Mouse (Mus musculus) ovary, postnatal 10 days (tissue): ENCODE measurements around the gene Scamp5.

ENCODE experiments used
- DNase-seq: peaks from one replicate; pipeline ENCODE4 v3.0.0; 2022; ENCODE audit warnings: low spot score

Scamp5 gene

DNA sequence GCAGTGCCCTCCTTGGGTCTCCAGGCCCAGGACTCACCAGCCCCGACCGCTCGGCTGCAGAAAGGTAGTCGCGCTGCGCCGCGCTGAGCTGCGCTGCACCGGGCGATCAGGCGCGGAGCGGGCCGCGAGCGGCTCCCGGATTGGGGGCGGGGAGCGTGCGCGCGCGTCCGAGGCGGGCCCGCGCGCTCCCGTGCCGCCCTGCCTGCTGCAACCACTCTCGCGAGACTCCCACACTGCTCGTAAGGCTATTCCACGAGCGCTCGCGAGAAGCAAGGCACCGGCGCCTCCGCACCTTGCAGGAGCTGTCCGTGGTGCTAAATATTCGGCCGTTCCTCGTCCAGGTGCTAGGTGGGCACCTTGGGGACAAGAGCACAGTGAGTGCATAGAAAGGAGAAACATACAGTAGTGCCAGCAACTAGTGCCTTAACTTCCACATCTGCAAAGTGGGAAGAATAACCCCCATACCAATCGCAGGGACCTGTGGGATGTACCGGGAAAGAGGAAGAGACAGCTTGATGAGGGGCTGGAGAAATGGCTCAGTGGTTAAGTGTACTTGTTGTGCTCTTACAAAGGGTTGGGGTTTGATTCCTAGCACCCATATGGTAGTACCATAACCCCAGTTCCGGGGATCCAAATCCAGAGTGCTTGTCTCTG is at the start of gene Scamp5:
Gene Scamp5 (minus strand): TSS at position 165 of the 654 bp plus-strand sequence.
- DNase-seq, result peak; percentile 60

DNA sequence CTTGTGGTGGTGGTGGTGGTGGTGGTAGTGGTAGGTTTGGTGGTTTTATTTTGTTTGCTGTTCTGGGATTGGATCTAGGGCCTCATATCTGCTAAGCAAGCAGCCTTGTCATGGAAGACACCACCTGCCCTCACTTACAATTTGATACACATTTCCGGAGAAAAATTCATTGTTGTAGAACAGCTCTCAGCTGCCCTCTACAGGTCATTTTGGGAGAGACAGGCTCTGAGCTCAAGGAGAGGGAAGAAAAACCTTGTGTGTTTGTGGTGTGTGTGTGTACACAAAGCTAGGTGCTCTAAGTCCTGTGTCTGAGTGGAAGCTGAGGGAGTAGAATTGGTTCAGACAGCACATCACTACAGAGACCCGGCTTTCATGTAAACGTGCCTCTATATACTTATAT is 49.3 kb upstream of the Scamp5 start:
- DNase-seq, result no peak

DNA sequence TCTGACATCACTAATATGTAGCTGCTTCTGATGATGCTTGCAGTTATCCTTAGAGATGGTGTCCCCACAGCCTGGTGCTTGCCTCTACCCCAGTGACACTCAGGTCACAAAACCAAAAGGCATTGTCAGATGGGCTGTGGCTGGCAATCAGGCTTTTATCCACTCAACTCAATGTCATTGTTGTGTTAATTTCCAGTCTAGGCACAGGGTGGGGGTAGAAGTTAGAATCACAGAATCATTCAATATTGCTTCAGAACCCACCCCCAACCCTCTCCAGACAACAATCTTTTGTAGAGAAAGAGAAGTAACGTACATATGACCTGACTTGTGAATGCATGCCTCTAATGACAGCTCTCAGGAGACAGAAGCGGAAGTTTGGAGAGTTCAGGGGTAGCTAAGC is 42.7 kb upstream of the Scamp5 start:
- DNase-seq, result no peak

DNA sequence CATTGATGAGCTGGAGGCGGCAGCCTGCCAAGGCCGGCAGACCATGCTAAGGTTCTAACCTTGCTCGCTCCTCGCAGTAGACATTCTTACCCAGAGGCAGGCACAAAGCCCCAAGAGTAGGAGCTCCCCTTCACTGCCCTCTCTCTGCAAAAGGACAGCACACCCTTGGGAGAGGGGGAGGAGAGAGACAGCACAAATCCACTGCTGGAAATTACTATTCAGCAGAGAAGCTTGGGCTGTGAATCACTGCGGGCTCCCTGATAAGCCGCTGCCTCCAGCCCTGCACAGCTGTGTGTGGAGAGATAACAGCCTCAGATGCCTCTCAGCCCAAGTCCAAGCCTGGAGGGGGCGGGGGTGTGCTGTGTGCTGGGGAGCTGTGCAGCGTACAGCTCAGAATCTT is 37.8 kb upstream of the Scamp5 start:
- no peak for DNase-seq

DNA sequence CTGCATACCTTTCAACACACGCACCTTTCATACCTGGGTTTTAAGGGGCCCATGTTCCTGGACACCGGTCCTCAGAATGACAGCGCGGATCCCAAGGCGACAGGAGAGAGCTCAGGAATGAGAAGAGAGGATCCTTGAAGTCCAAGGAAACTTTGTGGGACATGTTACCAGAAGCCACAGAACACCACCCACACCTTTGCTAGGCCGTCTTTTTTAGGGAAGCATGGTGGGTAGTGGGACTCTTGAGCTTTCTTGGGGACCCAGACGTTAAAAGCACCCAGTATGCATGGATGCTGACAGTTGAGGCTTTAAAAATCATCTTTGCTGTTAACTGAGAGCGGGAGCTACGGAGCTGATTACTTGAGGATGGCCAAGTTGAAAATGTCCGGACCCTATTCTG is 37.0 kb upstream of the Scamp5 start:
- no peak for DNase-seq

DNA sequence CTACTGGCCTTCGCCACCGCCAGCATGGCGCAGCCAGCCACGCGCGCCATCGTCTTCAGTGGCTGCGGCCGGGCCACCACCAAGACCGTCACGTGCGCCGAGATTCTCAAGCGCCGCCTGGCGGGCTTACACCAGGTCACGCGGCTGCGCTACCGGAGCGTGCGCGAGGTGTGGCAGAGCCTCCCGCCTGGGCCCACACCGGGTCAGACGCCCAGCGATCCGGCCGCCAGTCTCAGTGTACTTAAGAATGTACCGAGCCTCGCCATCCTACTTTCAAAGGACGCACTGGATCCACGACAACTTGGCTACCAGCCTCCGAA is 36.5 kb upstream of the Scamp5 start:
- peak; percentile 33 for DNase-seq

DNA sequence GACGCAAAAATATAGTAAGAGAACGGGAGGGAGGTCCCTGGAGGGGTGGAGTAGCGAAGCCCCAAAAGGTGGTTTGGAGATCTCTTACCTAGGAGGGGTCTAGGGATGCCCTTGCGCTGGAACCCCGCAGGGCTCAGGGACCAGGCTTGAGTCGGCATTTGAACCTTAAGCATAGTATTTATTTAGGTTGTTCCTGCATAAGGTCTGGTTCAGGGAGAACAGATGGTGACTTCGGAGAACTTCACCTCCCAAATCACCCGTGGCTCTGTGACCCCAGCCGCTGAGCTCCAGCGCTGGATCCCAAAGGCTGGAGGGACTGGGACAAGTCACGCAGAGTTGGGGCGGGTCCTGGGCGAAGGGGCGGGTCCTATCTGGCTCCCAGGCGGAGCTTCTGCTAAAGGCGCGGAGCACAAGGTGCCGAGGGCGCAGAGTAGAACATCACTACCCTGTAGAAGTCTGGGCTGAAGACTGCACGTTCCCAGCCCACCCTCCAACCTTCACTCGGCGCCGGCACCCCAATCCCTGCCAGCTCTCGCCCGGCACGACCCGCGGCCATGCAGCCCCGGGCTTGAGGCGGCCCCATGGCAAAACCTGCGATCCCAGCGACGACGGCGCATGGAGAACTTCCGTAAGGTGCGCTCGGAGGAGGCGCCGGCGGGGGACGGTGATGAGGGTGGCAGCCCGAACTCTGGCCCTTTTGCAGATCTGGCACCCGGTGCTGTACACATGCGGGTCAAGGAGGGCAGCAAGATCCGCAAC is 35.9 kb upstream of the Scamp5 start, which contains the start of gene Rpp25:
Gene Rpp25 (plus strand): TSS at position 405 of the 759 bp plus-strand sequence.
- no peak for DNase-seq

DNA sequence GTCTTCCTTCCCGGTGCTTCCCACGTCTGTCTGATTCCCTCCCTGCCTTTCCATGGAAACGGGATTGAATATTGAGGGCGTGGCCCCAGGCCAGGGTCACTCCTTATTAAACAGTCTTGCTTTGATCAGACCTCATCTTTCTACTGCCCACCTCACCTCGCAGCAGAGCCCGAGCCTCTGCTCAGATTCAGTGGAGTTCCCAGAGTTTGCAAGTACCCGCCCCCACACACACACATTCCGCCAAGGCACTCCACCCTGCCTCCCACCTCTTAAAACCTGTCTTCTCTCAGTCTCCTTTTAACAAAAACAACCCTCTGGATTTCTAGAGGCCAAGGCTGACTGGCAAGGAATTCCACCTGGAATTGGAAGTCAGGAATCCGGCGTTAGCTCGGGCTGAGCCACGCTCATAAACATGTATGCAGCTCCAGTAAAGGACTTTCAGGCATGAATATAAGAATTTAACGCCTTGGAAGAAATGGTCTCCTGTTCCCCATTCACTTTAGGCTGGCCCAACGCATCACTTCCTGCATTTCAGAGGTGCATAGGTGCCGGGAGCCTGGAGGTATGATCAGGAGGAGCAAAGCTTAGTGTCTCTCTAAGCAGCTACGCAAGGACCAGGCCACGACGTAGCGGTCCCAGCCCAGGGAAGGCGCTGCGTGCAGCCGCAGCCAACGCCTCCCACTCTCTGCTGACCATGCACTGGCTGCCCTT is 35.2 kb upstream of the Scamp5 start:
- DNase-seq, result no peak

DNA sequence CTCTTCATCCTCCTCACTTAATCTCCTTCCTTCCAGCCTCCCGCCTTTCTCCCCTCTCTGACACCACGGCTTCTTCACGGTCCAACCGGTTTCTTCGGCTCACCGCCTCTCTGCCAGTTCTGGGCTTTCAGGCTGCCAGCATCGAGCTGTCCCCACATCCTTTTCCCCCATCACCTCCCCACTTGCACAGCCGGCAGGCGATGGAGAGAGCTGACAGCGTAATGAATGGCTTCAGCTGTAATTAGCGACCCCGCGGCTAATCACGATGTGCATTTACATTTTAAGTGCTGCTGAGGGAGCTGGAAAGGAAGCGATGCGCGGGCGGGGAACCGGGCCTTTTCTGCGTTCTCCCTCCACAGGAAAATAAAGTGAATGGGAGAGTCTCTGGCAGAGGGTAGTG is 34.0 kb upstream of the Scamp5 start:
- DNase-seq, result no peak

DNA sequence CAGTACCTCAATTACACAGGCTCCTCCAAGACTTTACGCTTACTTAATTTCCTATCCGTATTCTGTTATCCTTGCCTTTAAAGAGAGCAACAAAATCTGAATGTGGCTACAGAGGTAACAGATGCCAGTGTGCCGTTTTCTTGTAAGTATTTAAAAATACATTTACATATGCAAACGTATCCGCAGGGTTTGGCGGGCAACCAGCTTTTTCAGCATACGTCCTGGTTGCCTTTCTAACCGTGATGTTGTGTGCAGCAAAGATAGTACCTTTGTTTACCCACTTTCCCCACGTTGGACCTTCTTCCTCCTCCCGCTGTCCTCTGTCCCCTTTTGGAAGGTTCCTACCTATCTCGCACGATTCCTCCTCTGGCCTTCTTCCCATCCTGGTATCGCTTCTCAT is 33.6 kb upstream of the Scamp5 start:
- no peak for DNase-seq

DNA sequence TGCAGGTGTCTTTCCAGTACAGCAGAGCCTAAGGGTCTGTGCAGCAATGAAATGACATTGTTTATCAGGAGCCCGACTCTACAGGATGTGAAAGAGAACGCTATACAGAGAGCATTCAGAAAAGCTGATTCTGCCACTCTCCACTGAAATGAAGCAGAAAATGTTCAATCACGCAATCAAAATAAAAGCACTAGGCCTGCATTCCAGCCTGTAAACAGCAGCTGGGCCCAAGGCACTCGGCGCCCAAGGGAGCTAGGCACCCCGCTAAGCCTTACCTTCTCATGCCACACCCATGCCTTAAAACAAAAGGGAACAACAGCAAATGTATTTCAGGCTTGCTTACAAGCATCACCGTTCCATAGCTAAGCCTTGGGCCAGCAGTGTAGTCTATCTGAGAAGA is 30.7 kb upstream of the Scamp5 start:
- no peak for DNase-seq

DNA sequence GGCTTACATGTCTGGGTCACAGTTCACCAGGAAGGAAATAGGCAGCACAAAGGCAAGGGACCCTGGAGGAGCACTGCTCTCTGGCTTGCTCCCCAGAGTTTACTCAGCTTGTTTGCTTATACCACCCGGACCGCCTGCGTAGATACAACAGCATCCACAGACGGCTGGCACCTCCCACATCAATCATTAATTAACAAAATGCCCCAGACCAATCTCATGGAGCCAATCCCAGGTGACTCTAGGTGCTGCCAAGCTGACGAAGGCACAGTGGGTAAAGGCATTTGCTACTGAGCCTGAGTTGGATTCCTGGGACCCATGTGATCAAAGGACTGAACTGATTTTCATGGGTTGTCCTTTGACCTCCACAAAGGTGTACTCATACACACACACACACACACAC is 29.4 kb upstream of the Scamp5 start:
- no peak for DNase-seq

DNA sequence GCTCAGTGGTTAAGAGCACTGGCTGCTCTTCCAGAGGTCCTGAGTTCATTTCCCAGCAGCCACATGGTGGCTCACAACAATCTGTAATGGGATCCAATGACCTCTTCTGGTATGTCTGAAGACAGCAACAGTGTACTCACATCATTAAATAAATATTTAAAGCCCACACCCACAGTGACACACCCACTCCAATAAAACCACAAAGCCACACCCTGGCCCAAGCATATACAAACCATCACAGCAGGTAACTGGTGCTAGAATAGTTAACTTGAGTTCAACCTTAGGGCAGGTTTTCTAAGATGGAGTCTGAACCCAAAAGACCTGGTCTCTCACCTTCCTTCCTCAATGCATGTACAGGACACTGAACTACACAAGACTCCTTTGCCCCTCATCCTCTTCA is 27.1 kb upstream of the Scamp5 start:
- DNase-seq, result no peak

DNA sequence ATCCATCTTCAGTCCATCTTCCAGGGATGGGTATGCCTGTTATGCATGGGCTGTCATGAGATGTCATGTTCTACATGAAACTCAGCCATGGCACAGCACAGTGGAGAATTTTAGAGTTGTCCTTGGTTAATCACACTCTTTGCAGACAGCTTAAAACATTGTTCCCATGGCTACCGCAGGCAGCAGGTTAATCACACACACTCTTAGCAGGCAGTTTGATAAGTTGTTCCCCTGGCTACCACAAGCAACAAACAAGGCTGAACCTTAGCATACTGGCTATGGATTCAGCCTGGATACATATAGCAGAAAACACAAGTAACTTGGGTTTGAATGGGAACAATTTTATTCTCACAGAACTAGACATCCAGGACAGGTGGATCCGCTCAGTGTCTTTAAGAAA is 25.7 kb upstream of the Scamp5 start:
- DNase-seq, result no peak

DNA sequence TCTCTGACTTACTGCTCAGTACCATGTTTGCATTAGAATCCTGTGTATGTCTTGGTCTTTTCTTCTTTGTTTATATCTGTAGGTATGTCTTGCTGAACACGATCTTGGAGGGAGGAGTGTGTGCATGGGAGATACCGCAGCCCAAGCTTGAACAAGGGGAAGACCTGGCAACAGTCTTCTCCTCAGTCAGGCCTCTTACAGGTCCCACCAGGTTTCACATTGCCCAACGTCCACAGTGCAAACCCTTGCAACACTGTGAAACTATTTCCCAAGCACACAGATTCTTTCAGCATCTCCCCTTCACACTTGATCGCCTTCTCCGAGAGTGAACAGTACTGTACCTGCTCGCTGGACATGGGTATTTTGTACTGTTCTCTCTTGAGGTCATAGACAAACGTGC is 19.9 kb upstream of the Scamp5 start:
- DNase-seq, result no peak

DNA sequence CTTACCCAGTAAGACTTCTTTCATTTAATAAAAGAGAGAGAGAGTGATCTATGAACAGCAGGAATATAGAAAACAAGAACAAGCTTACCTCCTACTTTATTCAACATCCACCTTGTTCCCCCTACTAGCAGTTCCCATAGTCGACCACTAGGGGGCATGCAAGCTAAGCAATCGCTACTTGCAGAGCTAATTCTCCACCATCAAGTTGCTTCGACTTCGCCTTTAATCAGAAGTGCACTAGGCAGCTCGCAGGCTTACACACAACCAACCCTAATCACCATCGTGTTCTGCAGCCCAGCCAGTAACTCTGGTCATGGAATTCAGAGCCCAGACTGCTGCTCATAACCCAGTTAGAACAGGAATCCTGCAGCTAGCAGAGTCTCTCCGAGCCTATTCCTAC is 17.9 kb upstream of the Scamp5 start:
- DNase-seq, result peak; percentile 63

DNA sequence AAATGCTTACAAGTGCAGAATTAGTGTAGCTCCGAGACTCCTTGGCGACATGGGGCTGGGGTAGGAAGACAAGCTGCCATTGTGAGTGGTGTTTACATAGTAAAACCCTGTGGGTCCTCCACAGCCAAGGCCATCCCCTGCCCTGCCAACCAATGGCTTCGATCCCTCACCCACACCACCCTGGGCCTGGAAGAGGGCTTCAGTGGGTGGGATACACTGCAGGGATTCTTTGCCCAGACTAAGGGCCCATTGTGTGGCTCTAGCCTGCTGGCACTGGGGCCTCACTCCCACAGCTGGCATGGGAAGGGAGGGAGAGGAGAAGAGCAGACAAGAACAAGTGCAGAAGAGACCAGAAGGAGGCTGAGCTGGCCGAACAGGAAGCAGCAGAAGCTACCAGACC is 1.1 kb upstream of the Scamp5 start:
- DNase-seq, result no peak

DNA sequence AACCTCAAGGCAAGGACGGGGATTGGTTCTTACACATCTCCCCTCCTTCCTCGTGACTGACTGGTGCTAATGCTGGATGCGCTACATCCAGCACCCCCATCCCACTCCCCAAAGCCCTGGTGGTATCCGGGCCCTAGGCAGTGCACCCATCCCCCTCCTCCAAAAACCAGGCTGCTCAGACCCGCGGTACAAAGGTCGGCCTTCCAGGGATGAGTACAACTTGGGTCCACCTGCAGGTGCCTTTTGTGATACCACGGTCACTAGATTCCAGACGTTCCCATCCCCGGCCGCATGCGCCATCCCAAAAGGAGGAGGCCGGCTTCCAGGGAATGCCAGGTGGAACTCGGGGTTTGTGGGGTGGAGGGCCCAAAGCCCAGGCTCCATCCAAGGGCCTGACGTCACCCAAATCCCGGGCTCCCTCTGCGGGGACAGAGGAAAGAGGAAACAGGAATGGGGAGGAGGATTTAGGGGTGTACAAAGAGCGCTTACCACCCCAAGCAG is 539 bp downstream of the Scamp5 start:
- DNase-seq, result no peak

DNA sequence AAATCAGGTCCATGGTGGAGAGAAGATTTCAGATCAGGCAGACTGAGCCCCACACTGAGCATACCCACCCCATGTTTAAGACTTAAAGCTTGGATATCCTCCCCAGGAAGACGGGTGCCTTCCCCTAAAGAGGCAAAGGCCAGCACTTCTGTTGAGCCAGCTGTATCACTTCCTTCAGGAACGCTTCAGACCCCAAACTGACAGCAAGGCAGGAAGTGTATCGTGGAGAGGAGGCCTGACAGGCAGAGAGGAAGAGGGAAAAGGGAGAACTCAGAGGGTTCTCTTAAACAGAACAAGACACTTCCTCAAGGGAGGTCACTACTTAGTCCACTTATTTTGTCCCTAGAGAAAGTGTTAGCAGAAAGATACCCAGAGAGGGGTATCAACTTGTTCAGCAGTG is 1.8 kb downstream of the Scamp5 start:
- DNase-seq, result no peak

DNA sequence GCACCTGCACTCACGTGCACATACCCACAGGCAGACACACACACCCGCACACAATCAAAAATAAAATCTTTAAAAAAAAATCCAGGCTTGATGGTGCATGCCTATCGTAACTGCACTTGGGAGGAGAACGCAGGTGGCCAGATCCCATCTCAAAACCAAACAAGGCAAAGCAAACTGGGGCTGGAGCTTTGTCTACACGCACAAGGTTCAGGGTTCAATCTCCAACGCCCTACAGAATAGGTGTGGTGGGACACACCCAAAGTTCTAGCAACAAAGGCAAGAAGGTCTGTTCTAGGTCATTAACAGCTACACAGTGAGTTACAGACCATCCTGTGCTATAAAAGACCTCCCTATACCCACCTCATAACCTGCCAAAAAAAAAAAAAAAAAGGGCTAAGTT is 5.0 kb downstream of the Scamp5 start:
- no peak for DNase-seq

DNA sequence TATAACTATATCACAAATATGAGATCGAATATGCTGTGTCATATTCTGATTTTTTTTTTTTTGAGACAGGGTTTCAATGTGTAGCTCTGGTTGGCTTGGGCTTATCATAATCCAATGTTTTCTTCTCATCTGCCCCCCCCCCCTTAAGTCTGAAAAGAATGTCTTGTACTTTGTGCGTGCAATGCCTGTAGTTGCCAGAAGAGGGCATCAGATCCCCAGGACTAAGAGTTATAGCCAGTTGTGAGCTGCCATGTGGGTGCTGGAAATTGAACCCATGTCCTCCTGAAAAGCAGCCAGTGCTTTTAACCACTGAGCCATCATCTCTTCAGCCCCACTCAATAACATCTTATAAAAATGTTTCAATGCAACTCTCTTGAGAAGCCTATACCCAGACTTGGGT is 8.2 kb downstream of the Scamp5 start:
- DNase-seq, result no peak

DNA sequence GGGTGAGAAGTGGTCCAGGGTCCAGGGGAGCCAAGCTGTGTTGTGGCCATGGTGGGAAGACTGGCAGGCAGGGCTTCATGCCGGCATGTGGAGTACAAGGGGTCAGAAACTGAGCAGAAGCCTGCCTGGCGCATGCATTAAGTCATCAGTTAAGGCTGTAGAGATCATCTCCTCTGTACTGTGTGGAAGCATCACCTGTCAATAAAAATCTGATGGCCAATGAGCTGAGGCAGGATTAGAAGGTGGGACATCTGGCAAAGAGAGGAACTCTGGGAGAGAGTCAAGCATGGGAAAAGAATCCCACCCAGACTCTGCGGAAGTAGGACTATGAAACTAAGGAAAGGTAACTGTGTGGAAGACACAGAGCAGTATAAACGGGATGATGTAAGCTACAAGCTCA is 14.3 kb downstream of the Scamp5 start:
- DNase-seq, result no peak
